Mouse (Mus musculus): ENCODE measurements around the gene Smtn. TPM values are rescaled to one million over a fixed set of nuclear protein-coding genes. Genes with fewer than 3 reads are reported as not detected.
A peak's percentile ranks its signal among the peaks of the same experiment; 100 is the strongest.

The Smtn gene
- polyA plus RNA-seq, 1 experiment from 2014 or later = 108 TPM

GRCm38 (mm10) chr11:3517846-3518732 lies 22.3 kb downstream of the Smtn start:
- 49% methylated on average over 13 of the region's 13 CpGs for WGBS
- peak overlapping the region; percentile 77 for H3K4me2 ChIP-seq
- no peak for DNase-seq
- no peak for TF ChIP-seq CTCF (IDR thresholded peaks at IDR 0.05; ENCODE audit: low read depth)
- peaks cover 7% of the 10 kb centered on the region; the same call in 1 of the 2 replicates for H3K27me3 ChIP-seq (ENCODE audit: insufficient read depth, low read length)
- ATAC-seq (ENCODE audit: insufficient read depth) = peak; percentile 4; the same call in 1 of the 2 replicates
- peaks cover 12% of the 10 kb centered on the region; the same call in 1 of the 2 replicates for H3K4me1 ChIP-seq (ENCODE audit: insufficient read depth)
- H3K36me3 ChIP-seq (ENCODE audit: insufficient read depth) = peaks cover 43% of the 10 kb centered on the region
- no peak overlapping the region; the same call in 1 of the 2 replicates for H3K9ac ChIP-seq
- H3K4me3 ChIP-seq (ENCODE audit: low read depth, low read length) = peak overlapping the region; percentile 26; the same call in 1 of the 2 replicates
- H3K9me3 ChIP-seq (ENCODE audit: low read depth, low read length) = no peaks in the 10 kb centered on the region
- no peak overlapping the region for H3K27ac ChIP-seq (ENCODE audit: low read depth)

- under 1% methylated on average over 50 of the region's 50 CpGs for WGBS
- no peak for TF ChIP-seq CTCF (IDR thresholded peaks at IDR 0.05; ENCODE audit: low read depth)
- Histone ChIP-seq H3K4me3 (ENCODE audit: low read depth, low read length) (peak overlapping the region; percentile 26), H3K4me1 (ENCODE audit: insufficient read depth) (peaks cover 12% of the 10 kb centered on the region; the same call in 1 of the 2 replicates), H3K36me3 (ENCODE audit: insufficient read depth) (peaks cover 34% of the 10 kb centered on the region), H3K9ac (peak overlapping the region; percentile 13), H3K9me3 (ENCODE audit: low read depth, low read length) (no peaks in the 10 kb centered on the region), H3K27me3 (ENCODE audit: insufficient read depth, low read length) (peaks cover 7% of the 10 kb centered on the region; the same call in 1 of the 2 replicates), H3K4me2 (peak overlapping the region; percentile 77), H3K27ac (ENCODE audit: low read depth) (no peak overlapping the region)
- peak; percentile 78 for DNase-seq
- peak; percentile 39 for ATAC-seq (ENCODE audit: insufficient read depth)
Measured at GRCm38 (mm10) chr11:3516859-3517845, 23.3 kb downstream of the Smtn start.

- peaks cover 23% of the 10 kb centered on the region for H3K36me3 ChIP-seq (ENCODE audit: insufficient read depth)
- H3K4me1 ChIP-seq (ENCODE audit: insufficient read depth) = peaks cover 12% of the 10 kb centered on the region; the same call in 1 of the 2 replicates
- H3K9me3 ChIP-seq (ENCODE audit: low read depth, low read length) = no peaks in the 10 kb centered on the region
- TF ChIP-seq CTCF (IDR thresholded peaks at IDR 0.05; ENCODE audit: low read depth) = no peak
- H3K27me3 ChIP-seq (ENCODE audit: insufficient read depth, low read length) = peaks cover 7% of the 10 kb centered on the region; the same call in 1 of the 2 replicates
- peak overlapping the region; percentile 77 for H3K4me2 ChIP-seq
- no peak overlapping the region for H3K27ac ChIP-seq (ENCODE audit: low read depth)
- no peak overlapping the region for H3K9ac ChIP-seq
- 75% methylated on average over 5 of the region's 5 CpGs for WGBS
- no peak for ATAC-seq (ENCODE audit: insufficient read depth)
- DNase-seq = no peak
- peak overlapping the region; percentile 57; the same call in 1 of the 2 replicates for H3K4me3 ChIP-seq (ENCODE audit: low read depth, low read length)
Measured at GRCm38 (mm10) chr11:3516121-3516520, 24.3 kb downstream of the Smtn start.

GRCm38 (mm10) chr11:3515637-3516036 lies 24.8 kb downstream of the Smtn start:
- Histone ChIP-seq H3K36me3 (ENCODE audit: insufficient read depth) (peaks cover 18% of the 10 kb centered on the region), H3K27me3 (ENCODE audit: insufficient read depth, low read length) (peaks cover 7% of the 10 kb centered on the region; the same call in 1 of the 2 replicates), H3K4me3 (ENCODE audit: low read depth, low read length) (peak overlapping the region; percentile 57; the same call in 1 of the 2 replicates), H3K9ac (no peak overlapping the region; the same call in 1 of the 2 replicates), H3K27ac (ENCODE audit: low read depth) (no peak overlapping the region), H3K4me2 (peak overlapping the region; percentile 77), H3K4me1 (ENCODE audit: insufficient read depth) (peaks cover 12% of the 10 kb centered on the region; the same call in 1 of the 2 replicates), H3K9me3 (ENCODE audit: low read depth, low read length) (no peaks in the 10 kb centered on the region)
- ATAC-seq (ENCODE audit: insufficient read depth) = 0 out of 2 replicates have a peak, but pooled peaks have one; percentile 9
- TF ChIP-seq CTCF (IDR thresholded peaks at IDR 0.05; ENCODE audit: low read depth) = no peak
- WGBS = 76% methylated on average over 4 of the region's 4 CpGs
- no peak for DNase-seq

GRCm38 (mm10) chr11:3515216-3515615 lies 25.2 kb downstream of the Smtn start:
- Histone ChIP-seq H3K4me2 (peak overlapping the region; percentile 77), H3K36me3 (ENCODE audit: insufficient read depth) (peaks cover 14% of the 10 kb centered on the region), H3K27ac (ENCODE audit: low read depth) (no peak overlapping the region), H3K4me3 (ENCODE audit: low read depth, low read length) (peak overlapping the region; percentile 57), H3K9ac (peak overlapping the region; percentile 62), H3K9me3 (ENCODE audit: low read depth, low read length) (no peaks in the 10 kb centered on the region), H3K27me3 (ENCODE audit: insufficient read depth, low read length) (peaks cover 7% of the 10 kb centered on the region; the same call in 1 of the 2 replicates), H3K4me1 (ENCODE audit: insufficient read depth) (peaks cover 12% of the 10 kb centered on the region; the same call in 1 of the 2 replicates)
- WGBS = 10% methylated on average over 4 of the region's 4 CpGs
- DNase-seq (no peak), ATAC-seq (ENCODE audit: insufficient read depth) (peak; percentile 29; the same call in 1 of the 2 replicates)
- no peak for TF ChIP-seq CTCF (IDR thresholded peaks at IDR 0.05; ENCODE audit: low read depth)

- ATAC-seq (ENCODE audit: insufficient read depth) (peak; percentile 68), DNase-seq (peak; percentile 95)
Measured at GRCm38 (mm10) chr11:3514529-3515054, 25.8 kb downstream of the Smtn start, which contains the start of gene Selenom. Gene Selenom (plus strand): TSS chr11:3514684.

More at GRCm38 (mm10) chr11:3514529-3515054, 25.8 kb downstream of the Smtn start, which contains the start of gene Selenom:
- H3K4me1 ChIP-seq (ENCODE audit: insufficient read depth) = peaks cover 12% of the 10 kb centered on the region; the same call in 1 of the 2 replicates
- H3K4me2 ChIP-seq = peak within 1 kb of the TSS; percentile 77
- H3K4me3 ChIP-seq (ENCODE audit: low read depth, low read length) = peak within 1 kb of the TSS; percentile 57
- 1% methylated on average over 26 of the region's 26 CpGs for WGBS
- peak within 1 kb of the TSS; percentile 62 for H3K9ac ChIP-seq
- no peak within 1 kb of the TSS for H3K27ac ChIP-seq (ENCODE audit: low read depth)
- H3K27me3 ChIP-seq (ENCODE audit: insufficient read depth, low read length) = peaks cover 7% of the 10 kb centered on the region; the same call in 1 of the 2 replicates
- no peaks in the 10 kb centered on the region for H3K9me3 ChIP-seq (ENCODE audit: low read depth, low read length)
- TF ChIP-seq CTCF (IDR thresholded peaks at IDR 0.05; ENCODE audit: low read depth) = peak; percentile 97
- peaks cover 8% of the 10 kb centered on the region; the same call in 1 of the 2 replicates for H3K36me3 ChIP-seq (ENCODE audit: insufficient read depth)

Data from lung, embryonic 14.5 days (tissue).